Mouse (Mus musculus) skeletal muscle tissue, postnatal 0 days (tissue): Measurements from ENCODE around the gene Smim27. TPM values are rescaled to one million over a fixed set of nuclear protein-coding genes. Genes with fewer than 3 reads are reported as not detected.

ENCODE experiments used
- polyA plus RNA-seq: library from polyadenylated mRNA; unstranded; fragments of >200 nt; fragmentation: Nextera tagmentation; extraction: Ambion mirVana; gene quantifications from 2 replicates; pipeline ENCODE4 v1.2.1, GENCODE M21; 2015

Gene Smim27
- polyA plus RNA-seq = 51.2 and 53.1 TPM in 2 replicates

DNA sequence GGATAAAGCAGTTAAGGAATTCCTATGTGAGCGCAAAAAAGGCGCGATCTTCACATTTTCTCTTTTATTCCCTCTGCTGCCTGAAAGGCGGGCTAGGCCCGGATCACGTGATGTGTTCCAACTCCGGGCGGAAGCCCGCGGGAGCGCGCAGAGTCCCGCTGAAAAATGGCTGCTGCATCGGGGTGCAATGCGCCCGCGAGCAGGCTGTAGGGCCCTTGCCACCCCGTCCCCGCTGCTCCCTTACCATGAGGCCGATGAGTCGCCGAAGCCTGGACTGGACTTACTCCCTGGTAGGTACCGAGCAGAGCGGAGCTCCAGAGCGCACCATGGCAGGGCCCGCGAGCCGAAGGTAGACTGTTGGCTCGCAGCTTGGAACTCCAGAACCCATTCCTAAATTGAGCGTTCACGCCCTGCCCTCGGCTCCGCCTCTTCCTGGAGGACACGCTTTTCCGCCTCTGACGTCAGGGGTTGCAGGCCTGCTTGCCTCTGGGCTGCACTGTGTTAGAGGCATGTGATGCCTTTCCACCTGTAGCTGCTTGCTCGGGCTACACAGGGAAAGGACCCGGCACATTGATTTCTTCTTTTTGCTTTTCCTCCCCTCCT is at the start of gene Smim27, which contains the start of gene Topors:
Gene Smim27 (plus strand): TSS at position 150 of the 603 bp plus-strand sequence.
Gene Topors (minus strand): TSS at position 421 of the 603 bp plus-strand sequence.

DNA sequence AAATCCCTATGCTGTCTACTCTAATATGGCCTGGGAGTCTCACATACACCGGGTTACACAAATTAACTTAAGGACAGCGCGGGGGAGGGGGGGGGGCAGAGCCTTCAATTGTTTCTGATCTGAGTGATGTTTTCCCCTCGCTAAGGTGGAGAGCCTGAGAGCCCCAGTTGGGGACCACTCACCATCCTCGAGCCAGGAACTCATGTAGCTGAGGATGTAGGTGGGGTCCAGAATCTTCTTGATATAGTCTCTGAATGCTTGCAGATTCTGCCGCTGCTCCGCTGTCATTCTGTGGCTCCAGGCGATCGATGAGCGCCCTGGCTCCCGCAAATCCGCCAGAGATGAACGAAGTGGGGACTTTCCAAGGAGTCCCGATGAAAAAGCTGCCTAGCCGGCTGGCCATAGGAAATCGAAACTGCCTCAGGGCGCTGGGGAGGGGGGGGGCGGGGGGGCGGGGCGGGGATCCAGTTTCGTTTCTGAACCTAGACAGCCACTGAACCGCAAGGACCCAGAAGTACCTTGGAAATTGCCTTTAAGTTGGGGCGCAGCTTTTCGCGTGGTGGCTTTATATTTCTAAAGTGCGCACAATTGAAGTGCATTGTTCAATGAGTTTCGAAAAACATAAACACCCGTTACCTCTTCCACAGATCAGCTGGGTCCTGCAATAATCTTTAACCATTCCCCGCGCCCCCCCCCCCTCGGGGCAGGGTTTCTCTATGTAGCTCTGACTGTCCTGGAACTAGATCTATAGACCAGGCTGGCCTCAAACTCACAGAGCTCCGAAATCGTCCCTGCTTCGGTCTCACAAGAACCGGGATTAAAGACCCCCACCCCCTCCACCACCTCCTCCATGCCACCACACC is 29.7 kb upstream of the Smim27 start, which contains the start of gene Ddx58:
Gene Ddx58 (minus strand): TSS at position 420 of the 863 bp plus-strand sequence.

DNA sequence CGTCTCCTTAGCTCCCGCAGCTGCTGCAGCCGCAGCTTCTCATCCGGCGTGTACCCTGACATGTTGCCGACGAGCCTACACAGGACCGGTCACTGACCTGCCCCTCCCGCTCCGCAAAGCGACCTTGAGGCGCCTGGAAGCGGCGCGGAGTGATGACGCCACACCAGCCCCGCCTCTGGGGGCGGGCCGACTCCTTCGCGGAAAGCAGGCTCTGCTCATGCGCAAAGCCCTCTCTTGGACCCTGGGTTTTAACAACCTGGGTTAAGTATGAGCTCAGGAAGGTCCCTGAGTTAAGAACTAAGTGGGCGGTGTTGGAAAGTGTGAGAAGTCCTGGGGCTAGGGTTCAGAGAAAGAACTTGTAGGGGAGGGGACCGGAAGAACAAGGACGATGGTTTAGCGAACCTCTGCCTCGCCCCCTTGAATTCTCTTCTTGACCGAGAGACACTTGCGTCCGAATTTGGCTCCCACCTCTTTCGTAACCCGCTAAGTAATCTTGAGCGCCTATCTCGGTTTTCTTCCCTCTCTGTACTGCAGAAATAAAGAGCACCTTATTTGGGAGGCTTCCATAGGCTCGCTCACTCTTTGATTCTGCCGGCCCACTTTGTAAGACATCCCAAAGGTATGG is 10.0 kb downstream of the Smim27 start, which contains the start of gene Ndufb6:
Gene Ndufb6 (minus strand): TSS at position 146 of the 625 bp plus-strand sequence.

Other genes with a start within 250 kb of the Smim27 start
- gene Aco1, start 126.5 kb upstream of the Smim27 start, polyA plus RNA-seq = 23.9 and 38.6 TPM in 2 replicates
- gene Ddx58, start 29.8 kb upstream of the Smim27 start, polyA plus RNA-seq = 6.8 and 7.2 TPM in 2 replicates
- gene Topors, start 271 bp downstream of the Smim27 start, polyA plus RNA-seq = 17.2 and 17.4 TPM in 2 replicates
- 521 and 528 TPM in 2 replicates for gene Ndufb6, start 9.8 kb downstream of the Smim27 start, polyA plus RNA-seq
- gene Tmem215, start 202.6 kb downstream of the Smim27 start, polyA plus RNA-seq = 0.15 and 0.18 TPM in 2 replicates